Mouse (Mus musculus) MEL (cell line): ENCODE data around the gene Magi3. TPM values are rescaled to one million over a fixed set of nuclear protein-coding genes. Genes with fewer than 3 reads are reported as not detected.

Source experiments
- DNase-seq: peaks from one replicate; pipeline ENCODE4 v3.0.0; 2011; ENCODE audit warnings: low read depth, low spot score
- H3K27ac ChIP-seq: 2 replicates; pipeline ENCODE4 v1.5.1; 2012; ENCODE audit warnings: low read depth, mild to moderate bottlenecking, control low read depth, low read length, moderate library complexity; ENCODE audit not compliant: control insufficient read depth
- H3K27me3 ChIP-seq, 2 experiments: fragments of 150-350 bp in 1 of 2; sonication (generic) in 1 of 2; 2 replicates each; pipeline ENCODE4 v1.6.1; 2012; ENCODE audit warnings: low read length in 2 of 2, mild to moderate bottlenecking in 2 of 2, improper control_type of control experiment in 1 of 2, moderate library complexity in 1 of 2; ENCODE audit not compliant: insufficient read depth in 2 of 2, control insufficient read depth in 1 of 2
- H3K36me3 ChIP-seq, 2 experiments: 2 replicates each; pipeline ENCODE4 v1.6.1; 2012 to 2014; ENCODE audit warnings: low read length in 2 of 2, improper control_type of control experiment in 1 of 2, inconsistent platforms in 1 of 2, mild to moderate bottlenecking in 1 of 2; ENCODE audit not compliant: insufficient read depth in 2 of 2, control insufficient read depth in 1 of 2
- H3K4me1 ChIP-seq, 2 experiments: fragments of 150-350 bp in 1 of 2; sonication (generic) in 1 of 2; 2 replicates each; pipeline ENCODE4 v1.6.1; 2012; ENCODE audit warnings: low read length in 2 of 2, improper control_type of control experiment in 1 of 2, mild to moderate bottlenecking in 1 of 2; ENCODE audit not compliant: insufficient read depth in 2 of 2, control insufficient read depth in 1 of 2
- H3K4me3 ChIP-seq, 2 experiments: fragments of 150-350 bp in 1 of 2; sonication (generic) in 1 of 2; 2 replicates each; pipeline ENCODE4 v1.5.1; 2012; ENCODE audit warnings: low read depth in 2 of 2, low read length in 2 of 2, mild to moderate bottlenecking in 2 of 2, moderate library complexity in 2 of 2, control low read depth in 1 of 2, improper control_type of control experiment in 1 of 2; ENCODE audit not compliant: control insufficient read depth in 1 of 2, insufficient read depth in 1 of 2
- H3K79me2 ChIP-seq: 2 replicates; pipeline ENCODE4 v1.6.1; 2012; ENCODE audit warnings: mild to moderate bottlenecking, low read length, moderate library complexity; ENCODE audit not compliant: control insufficient read depth, poor library complexity, insufficient read depth
- H3K9ac ChIP-seq: 2 replicates; pipeline ENCODE4 v1.6.1; 2012; ENCODE audit warnings: low read depth, mild to moderate bottlenecking, control low read depth, low read length, moderate library complexity; ENCODE audit not compliant: control insufficient read depth, poor library complexity, severe bottlenecking
- H3K9me3 ChIP-seq: fragments of 150-350 bp; sonication (generic); replicated peaks from 2 replicates; pipeline ENCODE4 v1.6.1; 2012; ENCODE audit warnings: mild to moderate bottlenecking, low read length, improper control_type of control experiment, moderate library complexity; ENCODE audit not compliant: insufficient read depth
- BHLHE40 ChIP-seq: IDR thresholded peaks from 2 replicates; pipeline ENCODE4 v1.6.1; 2012; ENCODE audit warnings: low read depth, mild to moderate bottlenecking, inconsistent platforms, low read length, improper control_type of control experiment, borderline replicate concordance
- CTCF ChIP-seq, 3 experiments: IDR thresholded peaks in 2 of 3; conservative IDR thresholded peaks in 1 of 3; 2 replicates each; pipeline ENCODE4 v1.5.1; 2011 to 2012; ENCODE audit warnings: low read length in 3 of 3, low read depth in 2 of 3, mild to moderate bottlenecking in 2 of 3, improper control_type of control experiment in 1 of 3, inconsistent platforms in 1 of 3, mixed read lengths in 1 of 3, moderate library complexity in 1 of 3; ENCODE audit not compliant: control insufficient read depth in 1 of 3, insufficient read depth in 1 of 3, poor library complexity in 1 of 3, severe bottlenecking in 1 of 3
- ETS1 ChIP-seq: IDR thresholded peaks from 2 replicates; pipeline ENCODE4 v1.6.1; 2012; ENCODE audit warnings: low read depth, mild to moderate bottlenecking, inconsistent platforms, low read length, improper control_type of control experiment, moderate library complexity
- JUND ChIP-seq: IDR thresholded peaks from 2 replicates; pipeline ENCODE4 v1.6.1; 2011; ENCODE audit warnings: low read depth, mild to moderate bottlenecking, improper control_type of control experiment, low read length
- MAFK ChIP-seq: IDR thresholded peaks from 2 replicates; pipeline ENCODE4 v1.6.1; 2011; ENCODE audit warnings: low read depth, mild to moderate bottlenecking, low read length, improper control_type of control experiment, borderline replicate concordance
- MAX ChIP-seq: IDR thresholded peaks from 2 replicates; pipeline ENCODE4 v1.6.1; 2011; ENCODE audit warnings: low read length, improper control_type of control experiment
- MAZ ChIP-seq: IDR thresholded peaks from 2 replicates; pipeline ENCODE4 v1.6.1; 2012; ENCODE audit warnings: low read depth, mild to moderate bottlenecking, inconsistent platforms, low read length, improper control_type of control experiment
- MXI1 ChIP-seq: IDR thresholded peaks from 2 replicates; pipeline ENCODE4 v1.6.1; 2011; ENCODE audit warnings: mild to moderate bottlenecking, low read depth, low read length, improper control_type of control experiment
- NELFE ChIP-seq: IDR thresholded peaks from 2 replicates; pipeline ENCODE4 v1.6.1; 2011; ENCODE audit warnings: low read depth, low read length, improper control_type of control experiment
- POLR2A ChIP-seq, 2 experiments: IDR thresholded peaks; 2 replicates each; pipeline ENCODE4 v1.6.1; 2011 to 2012; ENCODE audit warnings: low read length in 2 of 2, mild to moderate bottlenecking in 2 of 2, control low read depth in 1 of 2, improper control_type of control experiment in 1 of 2, low read depth in 1 of 2, moderate library complexity in 1 of 2; ENCODE audit not compliant: control insufficient read depth in 1 of 2, insufficient read depth in 1 of 2, poor library complexity in 1 of 2
- POLR2AphosphoS2 ChIP-seq: IDR thresholded peaks from 2 replicates; pipeline ENCODE4 v1.6.1; 2011; ENCODE audit warnings: low read length, improper control_type of control experiment
- RCOR1 ChIP-seq: IDR thresholded peaks from 2 replicates; pipeline ENCODE4 v1.6.1; 2012; ENCODE audit warnings: low read depth, mild to moderate bottlenecking, inconsistent platforms, low read length, improper control_type of control experiment
- SIN3A ChIP-seq: IDR thresholded peaks from 2 replicates; pipeline ENCODE4 v1.6.1; 2012; ENCODE audit warnings: low read length, improper control_type of control experiment, inconsistent platforms
- SMC3 ChIP-seq: IDR thresholded peaks from 2 replicates; pipeline ENCODE4 v1.6.1; 2011; ENCODE audit warnings: low read depth, low read length, improper control_type of control experiment
- TBP ChIP-seq: IDR thresholded peaks from 2 replicates; pipeline ENCODE4 v1.8.0; 2011; ENCODE audit warnings: low read depth, low read length, improper control_type of control experiment
- TCF12 ChIP-seq: IDR thresholded peaks from 2 replicates; pipeline ENCODE4 v1.6.1; 2014; ENCODE audit warnings: low read depth, mild to moderate bottlenecking, inconsistent platforms, low read length, improper control_type of control experiment, moderate library complexity
- UBTF ChIP-seq: IDR thresholded peaks from 2 replicates; pipeline ENCODE4 v1.6.1; 2012; ENCODE audit warnings: low read depth, mild to moderate bottlenecking, inconsistent platforms, low read length, improper control_type of control experiment, moderate library complexity, borderline replicate concordance; ENCODE audit not compliant: insufficient read depth
- ZC3H11A ChIP-seq: IDR thresholded peaks from 2 replicates; pipeline ENCODE4 v1.6.1; 2012; ENCODE audit warnings: low read depth, mild to moderate bottlenecking, inconsistent platforms, low read length, improper control_type of control experiment
- ZKSCAN1 ChIP-seq: IDR thresholded peaks from 2 replicates; pipeline ENCODE4 v1.6.1; 2012; ENCODE audit warnings: low read depth, mild to moderate bottlenecking, inconsistent platforms, low read length, improper control_type of control experiment, moderate library complexity
- ZNF384 ChIP-seq: IDR thresholded peaks from 2 replicates; pipeline ENCODE4 v1.6.1; 2012; ENCODE audit warnings: low read depth, mild to moderate bottlenecking, inconsistent platforms, low read length, improper control_type of control experiment
- polyA plus RNA-seq, 2 experiments: library from polyadenylated mRNA; stranded (reverse) in 1 of 2; unstranded in 1 of 2; fragments of >175 nt in 1 of 2; fragments of >200 nt in 1 of 2; gene quantifications; 2 replicates each; pipeline versions ENCODE4 v1.2.1 to v1.2.4; 2012; ENCODE audit warnings: low replicate concordance in 2 of 2, low read depth in 1 of 2; ENCODE audit not compliant: insufficient read length in 2 of 2, insufficient read depth in 1 of 2, missing spikeins in 1 of 2
- total RNA-seq: library from RNA; depleted of rRNA; stranded (reverse); fragments of 300-350 nt; gene quantifications from 2 replicates; pipeline ENCODE4 v1.2.3, GENCODE M21; 2012

The Magi3 gene
- total and polyA plus RNA-seq, 3 experiments, result 0.04 to 0.18 TPM; not detected in 1

GRCm38 (mm10) chr3:104227438-104228111 is 7.4 kb upstream of the Magi3 start:
- H3K9ac ChIP-seq, result no peak overlapping the region

GRCm38 (mm10) chr3:104226731-104227130 is 6.6 kb upstream of the Magi3 start:
- Histone ChIP-seq H3K27ac (no peak overlapping the region), H3K79me2 (no peaks in the 10 kb centered on the region)
- TF ChIP-seq ZKSCAN1 (no peak), JUND (no peak), SIN3A (no peak), NELFE (no peak), ZC3H11A (no peak), SMC3 (no peak), MAX (no peak), MAFK (no peak), POLR2AphosphoS2 (no peak), ZNF384 (no peak), UBTF (no peak)

More at GRCm38 (mm10) chr3:104227438-104228111, 7.4 kb upstream of the Magi3 start:
- Histone ChIP-seq H3K27ac (no peak overlapping the region), H3K27me3 (peaks cover 0 to 1% of the 10 kb centered on the region in 2 experiments; a peak in 2 of 4 replicates), H3K36me3 (no peaks in the 10 kb centered on the region), H3K4me1 (no peaks in the 10 kb centered on the region), H3K79me2 (no peaks in the 10 kb centered on the region), H3K4me3 (no peak overlapping the region), H3K9me3 (no peaks in the 10 kb centered on the region)
- no peak for TF ChIP-seq MXI1
- no peak for TF ChIP-seq ZC3H11A
- TF ChIP-seq POLR2A (IDR thresholded peaks at IDR 0.05; ENCODE audit: control insufficient read depth in 1 of 2, insufficient read depth in 1 of 2, low read depth in 1 of 2, low read length in 2 of 2, poor library complexity in 1 of 2), result no peak
- TF ChIP-seq ETS1, result no peak
- TF ChIP-seq TBP, result no peak
- TF ChIP-seq MAFK, result no peak
- no peak for TF ChIP-seq RCOR1
- no peak for TF ChIP-seq SMC3
- no peak for TF ChIP-seq BHLHE40
- no peak for TF ChIP-seq MAZ
- no peak for TF ChIP-seq CTCF (IDR thresholded peaks at IDR 0.05 in 2 of 3, conservative IDR thresholded peaks at IDR 0.05 in 1 of 3; ENCODE audit: control insufficient read depth in 1 of 3, insufficient read depth in 1 of 3, low read depth in 2 of 3, low read length in 3 of 3, poor library complexity in 1 of 3, severe bottlenecking in 1 of 3)
- no peak for TF ChIP-seq NELFE
- TF ChIP-seq TCF12, result no peak
- no peak for DNase-seq

More at GRCm38 (mm10) chr3:104226731-104227130, 6.6 kb upstream of the Magi3 start:
- no peaks in the 10 kb centered on the region for H3K4me1 ChIP-seq
- H3K27me3 ChIP-seq, result peaks cover 0 to 1% of the 10 kb centered on the region in 2 experiments; a peak in 2 of 4 replicates
- H3K4me3 ChIP-seq, result no peak overlapping the region
- H3K36me3 ChIP-seq, result no peaks in the 10 kb centered on the region
- no peaks in the 10 kb centered on the region for H3K9me3 ChIP-seq
- H3K9ac ChIP-seq, result no peak overlapping the region
- no peak for DNase-seq
